Comparison of ENCODE assay signal across 13 mouse cellular contexts in the genomic region with DNA sequence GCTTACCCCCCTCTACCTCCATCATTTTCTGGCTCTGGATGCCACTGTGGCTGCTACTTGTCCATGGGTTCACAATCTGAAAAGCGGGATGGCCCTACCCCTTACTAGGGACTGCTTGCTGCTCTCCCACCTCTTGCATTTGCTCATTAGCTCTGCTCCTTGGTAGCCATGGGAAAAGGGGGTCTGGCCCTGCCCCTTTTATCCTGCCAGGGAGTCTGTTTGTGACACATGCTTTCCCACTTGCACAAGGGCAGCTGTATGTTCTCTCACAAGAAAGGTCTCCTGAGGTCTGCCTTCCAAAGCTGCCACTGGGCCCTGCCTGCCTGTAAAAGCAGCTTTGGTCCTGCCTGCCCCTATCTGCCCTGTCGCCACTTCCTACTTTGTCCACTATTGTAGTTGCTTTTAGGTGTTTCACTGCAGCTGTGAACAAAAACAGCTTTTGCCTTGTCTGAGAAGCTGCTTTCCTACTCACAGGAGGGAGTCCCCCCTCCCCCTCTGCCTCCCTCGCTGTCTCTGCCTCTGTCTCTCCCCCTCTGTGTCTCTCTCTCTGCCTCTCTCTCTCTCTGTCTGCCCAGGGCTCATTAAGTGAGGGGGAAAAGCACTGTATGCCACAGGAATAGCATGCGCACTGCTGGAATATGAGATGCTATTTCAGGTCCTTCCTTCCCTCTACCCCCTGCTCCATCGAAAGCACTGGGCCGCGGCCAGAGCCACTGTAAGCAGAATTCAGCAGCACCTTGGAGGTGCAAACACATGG. TPM values are rescaled to one million over a fixed set of nuclear protein-coding genes. Genes with fewer than 3 reads are reported as not detected.
DNase-seq lines count a peak whose midpoint lies in the region; ATAC-seq lines count a peak whose summit lies in the region.
"Had no signal": no experiment of that assay in that cellular context is flagged by ENCODE, and none has a peak within 500 bp of the region (broad histone marks: within the 10 kb centered on the region; RNA-seq: fewer than 3 reads in every experiment).

No protein-coding gene starts in this region.

- H3K27ac ChIP-seq in heart, embryonic 12.5 days (ENCODE audit: poor library complexity, severe bottlenecking): no peak overlapping the region
- 0 out of 2 replicates have a peak overlapping the region, but pooled peaks have one; percentile 4 for H3K27ac ChIP-seq in limb, embryonic 12.5 days
- no peak overlapping the region for H3K27ac ChIP-seq in intestine, embryonic 15.5 days
- H3K27ac ChIP-seq: heart, embryonic 15.5 days had no signal

- peak overlapping the region; percentile 35 for H3K4me2 ChIP-seq in heart, embryonic 12.5 days
- H3K4me2 ChIP-seq in limb, embryonic 12.5 days: peak overlapping the region; percentile 13; the same call in 1 of the 2 replicates
- no peak overlapping the region for H3K4me2 ChIP-seq in intestine, embryonic 15.5 days (replicated peaks)
- H3K4me2 ChIP-seq: heart, embryonic 15.5 days had no signal

- ATAC-seq in heart, embryonic 12.5 days (ENCODE audit: insufficient number of reproducible peaks, low FRiP score): no peak
- peak; percentile 98 for ATAC-seq in frontal cortex, adult (ENCODE audit: low TSS enrichment)
- ATAC-seq in limb, embryonic 12.5 days (ENCODE audit: insufficient number of reproducible peaks, insufficient read depth, low FRiP score, low TSS enrichment, low read depth): peak; percentile 71; the same call in 1 of the 2 replicates
- ATAC-seq in intestine, embryonic 15.5 days: no peak
- ATAC-seq: activated CD4-positive, CD25-positive, alpha-beta regulatory T cell, adult 4 months had no signal

- no peak overlapping the region for H3K4me3 ChIP-seq in heart, embryonic 12.5 days
- H3K4me3 ChIP-seq in limb, embryonic 12.5 days (replicated peaks): no peak overlapping the region
- H3K4me3 ChIP-seq in intestine, embryonic 15.5 days (replicated peaks): no peak overlapping the region
- H3K4me3 ChIP-seq: heart, embryonic 15.5 days had no signal

- H3K4me1 ChIP-seq in heart, embryonic 12.5 days (replicated peaks): peaks cover 9% of the 10 kb centered on the region; the same call in 1 of the 2 replicates
- peaks cover 12% of the 10 kb centered on the region for H3K4me1 ChIP-seq in limb, embryonic 12.5 days (replicated peaks)
- H3K4me1 ChIP-seq in intestine, embryonic 15.5 days (replicated peaks): no peaks in the 10 kb centered on the region
- H3K4me1 ChIP-seq: heart, embryonic 15.5 days had no signal

- WGBS in heart, embryonic 12.5 days: 25% methylated on average over 7 of the region's 7 CpGs
- WGBS in limb, embryonic 12.5 days: 29% methylated on average over 7 of the region's 7 CpGs
- WGBS in intestine, embryonic 15.5 days: 49% methylated on average over 7 of the region's 7 CpGs

- no peak overlapping the region for H3K9ac ChIP-seq in heart, embryonic 12.5 days
- H3K9ac ChIP-seq in limb, embryonic 12.5 days (replicated peaks): no peak overlapping the region; the same call in 1 of the 2 replicates
- no peak overlapping the region for H3K9ac ChIP-seq in intestine, embryonic 15.5 days
- H3K9ac ChIP-seq: heart, embryonic 15.5 days had no signal

- no peaks in the 10 kb centered on the region for H3K27me3 ChIP-seq in heart, embryonic 12.5 days (replicated peaks)
- no peaks in the 10 kb centered on the region for H3K27me3 ChIP-seq in limb, embryonic 12.5 days
- H3K27me3 ChIP-seq in intestine, embryonic 15.5 days (replicated peaks): no peaks in the 10 kb centered on the region
- H3K27me3 ChIP-seq: heart, embryonic 15.5 days had no signal

- no peaks in the 10 kb centered on the region for H3K9me3 ChIP-seq in heart, embryonic 12.5 days (replicated peaks)
- no peaks in the 10 kb centered on the region for H3K9me3 ChIP-seq in limb, embryonic 12.5 days
- H3K9me3 ChIP-seq in intestine, embryonic 15.5 days: no peaks in the 10 kb centered on the region
- H3K9me3 ChIP-seq: heart, embryonic 15.5 days had no signal

- no peaks in the 10 kb centered on the region for H3K36me3 ChIP-seq in heart, embryonic 12.5 days
- no peaks in the 10 kb centered on the region for H3K36me3 ChIP-seq in limb, embryonic 12.5 days
- no peaks in the 10 kb centered on the region for H3K36me3 ChIP-seq in intestine, embryonic 15.5 days
- H3K36me3 ChIP-seq: heart, embryonic 15.5 days had no signal

- no peak for DNase-seq in heart, adult 11 months
- peak; percentile 27 to 34 for DNase-seq in right cerebral cortex, adult 2 months (ENCODE audit: low spot score in 2 of 2)
- DNase-seq in layer of hippocampus, postnatal 25 days (ENCODE audit: extremely low spot score in 1 of 2, low spot score in 1 of 2): no peak
- no peak for DNase-seq in cerebellum, postnatal 10 days
- DNase-seq: cerebellum, postnatal 36 days had no signal

RNA-seq across cellular contexts. Expression of gene Olfr874, which starts 5.6 kb away (rescaled TPM):
- not detected in 2 replicates for polyA plus RNA-seq in heart, embryonic 12.5 days (2016; fragmentation: Nextera tagmentation; extraction: Ambion mirVana)
- polyA plus RNA-seq in limb, embryonic 12.5 days (2016; fragmentation: Nextera tagmentation; extraction: Ambion mirVana): not detected in 2 replicates
- polyA plus RNA-seq in intestine, embryonic 15.5 days (2015; fragmentation: Nextera tagmentation; extraction: Ambion mirVana): not detected in 2 replicates
- total RNA-seq in layer of hippocampus, postnatal 25 days (2021): not detected
- total RNA-seq: layer of hippocampus, postnatal 14 days; monocyte, adult 5-6 weeks had no signal
- polyA plus RNA-seq: activated CD4-positive, CD25-positive, alpha-beta regulatory T cell, adult 4 months; heart, embryonic 15.5 days had no signal

RNA-seq across cellular contexts. Expression of gene Olfr875, which starts 21.2 kb away (rescaled TPM):
- not detected in 2 replicates for polyA plus RNA-seq in heart, embryonic 12.5 days (2016; fragmentation: Nextera tagmentation; extraction: Ambion mirVana)
- polyA plus RNA-seq in limb, embryonic 12.5 days (2016; fragmentation: Nextera tagmentation; extraction: Ambion mirVana): not detected in 2 replicates
- polyA plus RNA-seq in intestine, embryonic 15.5 days (2015; fragmentation: Nextera tagmentation; extraction: Ambion mirVana): not detected in 2 replicates
- not detected for total RNA-seq in layer of hippocampus, postnatal 25 days (2021)
- total RNA-seq: layer of hippocampus, postnatal 14 days; monocyte, adult 5-6 weeks had no signal
- polyA plus RNA-seq: activated CD4-positive, CD25-positive, alpha-beta regulatory T cell, adult 4 months; heart, embryonic 15.5 days had no signal

RNA-seq across cellular contexts. Expression of gene Olfr160, which starts 34.4 kb away (rescaled TPM):
- not detected in 2 replicates for polyA plus RNA-seq in heart, embryonic 12.5 days (2016; fragmentation: Nextera tagmentation; extraction: Ambion mirVana)
- polyA plus RNA-seq in limb, embryonic 12.5 days (2016; fragmentation: Nextera tagmentation; extraction: Ambion mirVana): not detected in 2 replicates
- polyA plus RNA-seq in intestine, embryonic 15.5 days (2015; fragmentation: Nextera tagmentation; extraction: Ambion mirVana): not detected in 2 replicates
- total RNA-seq in layer of hippocampus, postnatal 25 days (2021): not detected
- total RNA-seq: layer of hippocampus, postnatal 14 days; monocyte, adult 5-6 weeks had no signal
- polyA plus RNA-seq: heart, embryonic 15.5 days had no signal

RNA-seq across cellular contexts. Expression of gene Olfr876, which starts 52.3 kb away (rescaled TPM):
- not detected in 2 replicates for polyA plus RNA-seq in heart, embryonic 12.5 days (2016; fragmentation: Nextera tagmentation; extraction: Ambion mirVana)
- polyA plus RNA-seq in limb, embryonic 12.5 days (2016; fragmentation: Nextera tagmentation; extraction: Ambion mirVana): not detected in 2 replicates
- not detected in 2 replicates for polyA plus RNA-seq in intestine, embryonic 15.5 days (2015; fragmentation: Nextera tagmentation; extraction: Ambion mirVana)
- not detected for total RNA-seq in layer of hippocampus, postnatal 25 days (2021)
- total RNA-seq: layer of hippocampus, postnatal 14 days; monocyte, adult 5-6 weeks had no signal
- polyA plus RNA-seq: heart, embryonic 15.5 days had no signal

Comparison
In these comparisons a context has a peak if more than half of its experiments do, and no peak if none do; other contexts are left out.
1. ATAC-seq: peak in frontal cortex, adult (single experiment) and limb, embryonic 12.5 days (single experiment); none in heart, embryonic 12.5 days (single experiment) and intestine, embryonic 15.5 days (single experiment).
2. DNase-seq: peak in right cerebral cortex, adult 2 months (2 of 2); none in heart, adult 11 months (single experiment), layer of hippocampus, postnatal 25 days (0 of 2) and cerebellum, postnatal 10 days (0 of 2).